9 mouse cellular contexts compared by ENCODE assay signal in the genomic region with DNA sequence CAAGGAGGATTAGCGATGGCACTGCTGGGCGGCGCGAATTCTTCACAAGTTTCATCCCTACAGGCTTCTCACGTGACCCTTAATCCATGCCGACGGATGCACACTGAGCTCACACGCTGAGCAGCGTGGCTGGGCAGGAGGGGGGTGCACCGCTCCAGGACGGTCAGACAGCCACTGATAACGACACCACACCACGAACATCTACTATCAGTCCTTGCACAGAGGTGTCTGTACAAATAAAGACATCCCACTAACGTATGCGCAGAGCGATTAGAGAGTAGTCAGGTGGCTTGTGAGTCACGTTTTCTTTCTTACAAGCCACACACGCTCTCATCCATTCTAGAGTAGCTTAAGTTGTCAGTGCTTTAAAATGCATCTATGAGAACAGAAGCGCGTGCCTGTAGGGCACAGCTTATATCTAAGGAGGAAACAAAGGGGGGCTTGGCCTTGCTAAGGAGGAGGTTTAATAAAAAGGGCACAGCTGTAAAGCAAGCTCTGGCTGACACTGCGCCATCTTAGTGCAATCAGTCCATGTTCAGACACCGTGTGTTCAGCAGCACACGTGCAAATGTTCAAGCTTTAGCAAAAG. TPM values are rescaled to one million over a fixed set of nuclear protein-coding genes. Genes with fewer than 3 reads are reported as not detected.
DNase-seq lines count a peak whose midpoint lies in the region; ATAC-seq and TF ChIP-seq lines count a peak whose summit lies in the region.
"Had no signal": no experiment of that assay in that cellular context is flagged by ENCODE, and none has a peak within 500 bp of the region (broad histone marks: within the 10 kb centered on the region; RNA-seq: fewer than 3 reads in every experiment).

No protein-coding gene starts in this region.

- DNase-seq in kidney, postnatal 0 days (ENCODE audit: low spot score): peak; percentile 15
- no peak for DNase-seq in kidney, adult 9 months
- no peak for DNase-seq in adrenal gland, adult 2 months
- DNase-seq in layer of hippocampus, postnatal 10 days (ENCODE audit: low spot score in 2 of 2): no peak
- DNase-seq in frontal cortex, adult 2 months (ENCODE audit: extremely low spot score in 1 of 2, low spot score in 1 of 2): no peak

- peaks cover 55% of the 10 kb centered on the region for H3K36me3 ChIP-seq in kidney, postnatal 0 days (ENCODE audit: insufficient read depth, low read length)
- H3K36me3 ChIP-seq in forebrain, embryonic 12.5 days (replicated peaks): peaks cover 50% of the 10 kb centered on the region
- H3K36me3 ChIP-seq in liver, embryonic 15.5 days (replicated peaks): peaks cover 67% of the 10 kb centered on the region
- H3K36me3 ChIP-seq in stomach, embryonic 15.5 days: peaks cover 35% of the 10 kb centered on the region

- no peak overlapping the region for H3K27ac ChIP-seq in kidney, postnatal 0 days
- peak overlapping the region; percentile 63 for H3K27ac ChIP-seq in forebrain, embryonic 12.5 days
- H3K27ac ChIP-seq in liver, embryonic 15.5 days (replicated peaks): peak overlapping the region; percentile 95
- no peak overlapping the region for H3K27ac ChIP-seq in stomach, embryonic 15.5 days

- H3K4me2 ChIP-seq in kidney, postnatal 0 days (ENCODE audit: low read length): no peak overlapping the region
- H3K4me2 ChIP-seq in forebrain, embryonic 12.5 days: peak overlapping the region; percentile 49
- H3K4me2 ChIP-seq in liver, embryonic 15.5 days: peak overlapping the region; percentile 60
- no peak overlapping the region for H3K4me2 ChIP-seq in stomach, embryonic 15.5 days

- no peaks in the 10 kb centered on the region for H3K4me1 ChIP-seq in kidney, postnatal 0 days (replicated peaks; ENCODE audit: insufficient read depth, low read length)
- H3K4me1 ChIP-seq in forebrain, embryonic 12.5 days: peaks cover 23% of the 10 kb centered on the region
- peaks cover 44% of the 10 kb centered on the region for H3K4me1 ChIP-seq in liver, embryonic 15.5 days (replicated peaks)
- H3K4me1 ChIP-seq in stomach, embryonic 15.5 days: no peaks in the 10 kb centered on the region

- WGBS in kidney, postnatal 0 days: 37% methylated on average over 23 of the region's 23 CpGs
- WGBS in forebrain, embryonic 12.5 days: 2% methylated on average over 23 of the region's 23 CpGs
- WGBS in liver, embryonic 15.5 days (ENCODE audit: insufficient replicate concordance): 16% methylated on average over 23 of the region's 23 CpGs
- WGBS in stomach, embryonic 15.5 days: 24% methylated on average over 23 of the region's 23 CpGs

- ATAC-seq in kidney, postnatal 0 days (replicated peaks; ENCODE audit: low FRiP score, low read depth): peak; percentile 29; the same call in 1 of the 2 replicates
- peak; percentile 89 for ATAC-seq in forebrain, embryonic 12.5 days (ENCODE audit: low FRiP score)
- ATAC-seq in liver, embryonic 15.5 days (ENCODE audit: insufficient read depth): peak; percentile 100
- peak; percentile 100 for ATAC-seq in stomach, embryonic 15.5 days (ENCODE audit: insufficient read depth, low FRiP score, low read depth)
- ATAC-seq: Patski had no signal

- no peak overlapping the region for H3K9ac ChIP-seq in kidney, postnatal 0 days (ENCODE audit: low read depth, low read length)
- H3K9ac ChIP-seq in forebrain, embryonic 12.5 days: peak overlapping the region; percentile 38; the same call in 1 of the 2 replicates
- H3K9ac ChIP-seq in liver, embryonic 15.5 days: peak overlapping the region; percentile 12; the same call in 1 of the 2 replicates
- H3K9ac ChIP-seq in stomach, embryonic 15.5 days: no peak overlapping the region

- H3K9me3 ChIP-seq in kidney, postnatal 0 days (replicated peaks; ENCODE audit: low read length): no peaks in the 10 kb centered on the region
- H3K9me3 ChIP-seq in forebrain, embryonic 12.5 days: no peaks in the 10 kb centered on the region
- 0 out of 2 replicates have a peak, but pooled peaks cover 4% of the 10 kb centered on the region for H3K9me3 ChIP-seq in liver, embryonic 15.5 days (replicated peaks)
- H3K9me3 ChIP-seq in stomach, embryonic 15.5 days: no peaks in the 10 kb centered on the region

- H3K27me3 ChIP-seq in kidney, postnatal 0 days (ENCODE audit: insufficient read depth, low read length): no peaks in the 10 kb centered on the region
- H3K27me3 ChIP-seq in forebrain, embryonic 12.5 days: no peaks in the 10 kb centered on the region
- no peaks in the 10 kb centered on the region for H3K27me3 ChIP-seq in liver, embryonic 15.5 days
- no peaks in the 10 kb centered on the region for H3K27me3 ChIP-seq in stomach, embryonic 15.5 days (replicated peaks)
- H3K27me3 ChIP-seq: Patski had no signal

- no peak for TF ChIP-seq CTCF in kidney, postnatal 0 days (IDR thresholded peaks at IDR 0.05; ENCODE audit: low read depth)

- H3K4me3 ChIP-seq in kidney, postnatal 0 days (replicated peaks; ENCODE audit: low read depth, low read length): no peak overlapping the region
- H3K4me3 ChIP-seq in forebrain, embryonic 12.5 days (replicated peaks): peak overlapping the region; percentile 19; the same call in 1 of the 2 replicates
- H3K4me3 ChIP-seq in liver, embryonic 15.5 days (replicated peaks): peak overlapping the region; percentile 20; the same call in 1 of the 2 replicates
- no peak overlapping the region for H3K4me3 ChIP-seq in stomach, embryonic 15.5 days (replicated peaks)

RNA-seq across cellular contexts. Expression of gene Tbk1, which starts 17.5 kb away (rescaled TPM):
- 26.5 TPM in 2 replicates for polyA plus RNA-seq in kidney, postnatal 0 days (2015; fragmentation: Nextera tagmentation; extraction: Ambion mirVana)
- polyA plus RNA-seq in forebrain, embryonic 12.5 days (2016; fragmentation: Nextera tagmentation; extraction: Ambion mirVana): 37.5 and 39.4 TPM in 2 replicates
- polyA plus RNA-seq in liver, embryonic 15.5 days (2015; fragmentation: Nextera tagmentation; extraction: Ambion mirVana): 19.7 TPM in 2 replicates
- polyA plus RNA-seq in stomach, embryonic 15.5 days (2015; fragmentation: Nextera tagmentation; extraction: Ambion mirVana): 30.1 and 33.1 TPM in 2 replicates
- 10 to 100 TPM; 37.8 to 45.9 TPM for total RNA-seq in adrenal gland, adult 2 months (2021)
- polyA plus RNA-seq in adrenal gland, adult 2 months (2012; rRNA removed): 3.5 and 3.7 TPM in 2 replicates
- total RNA-seq in layer of hippocampus, postnatal 10 days (2021): 10 to 100 TPM; 40.9 to 43.7 TPM
- 45.2 and 50.4 TPM in 2 replicates for polyA plus RNA-seq in frontal cortex, adult 2 months (2012; rRNA removed)

RNA-seq across cellular contexts. Expression of gene Xpot, which starts 57.0 kb away (rescaled TPM):
- polyA plus RNA-seq in kidney, postnatal 0 days (2015; fragmentation: Nextera tagmentation; extraction: Ambion mirVana): 33.0 and 40.7 TPM in 2 replicates
- polyA plus RNA-seq in forebrain, embryonic 12.5 days (2016; fragmentation: Nextera tagmentation; extraction: Ambion mirVana): 59.0 and 63.1 TPM in 2 replicates
- polyA plus RNA-seq in liver, embryonic 15.5 days (2015; fragmentation: Nextera tagmentation; extraction: Ambion mirVana): 28.1 and 28.7 TPM in 2 replicates
- 54.4 and 55.5 TPM in 2 replicates for polyA plus RNA-seq in stomach, embryonic 15.5 days (2015; fragmentation: Nextera tagmentation; extraction: Ambion mirVana)
- 10 to 100 TPM; 62.1 to 72.7 TPM for total RNA-seq in adrenal gland, adult 2 months (2021)
- 70.2 and 92.4 TPM in 2 replicates for polyA plus RNA-seq in adrenal gland, adult 2 months (2012; rRNA removed)
- 10 to 100 TPM; 69.5 to 72.9 TPM for total RNA-seq in layer of hippocampus, postnatal 10 days (2021)
- 71.6 and 72.6 TPM in 2 replicates for polyA plus RNA-seq in frontal cortex, adult 2 months (2012; rRNA removed)

Comparison
In these comparisons a context has a peak if more than half of its experiments do, and no peak if none do; other contexts are left out.
1. ATAC-seq: peak in every context shown above with its lines; median percentile 100 in liver, embryonic 15.5 days; 100 in stomach, embryonic 15.5 days; 89 in forebrain, embryonic 12.5 days; 29 in kidney, postnatal 0 days.
2. H3K27ac ChIP-seq: peak in forebrain, embryonic 12.5 days (single experiment) and liver, embryonic 15.5 days (single experiment); none in kidney, postnatal 0 days (single experiment) and stomach, embryonic 15.5 days (single experiment).
3. H3K4me2 ChIP-seq: peak in forebrain, embryonic 12.5 days (single experiment) and liver, embryonic 15.5 days (single experiment); none in kidney, postnatal 0 days (single experiment) and stomach, embryonic 15.5 days (single experiment).
4. H3K4me3 ChIP-seq: peak in forebrain, embryonic 12.5 days (single experiment) and liver, embryonic 15.5 days (single experiment); none in kidney, postnatal 0 days (single experiment) and stomach, embryonic 15.5 days (single experiment).
5. H3K9ac ChIP-seq: peak in forebrain, embryonic 12.5 days (single experiment) and liver, embryonic 15.5 days (single experiment); none in kidney, postnatal 0 days (single experiment) and stomach, embryonic 15.5 days (single experiment).